Mouse (Mus musculus): ENCODE data around the gene Gm5767.

DNA sequence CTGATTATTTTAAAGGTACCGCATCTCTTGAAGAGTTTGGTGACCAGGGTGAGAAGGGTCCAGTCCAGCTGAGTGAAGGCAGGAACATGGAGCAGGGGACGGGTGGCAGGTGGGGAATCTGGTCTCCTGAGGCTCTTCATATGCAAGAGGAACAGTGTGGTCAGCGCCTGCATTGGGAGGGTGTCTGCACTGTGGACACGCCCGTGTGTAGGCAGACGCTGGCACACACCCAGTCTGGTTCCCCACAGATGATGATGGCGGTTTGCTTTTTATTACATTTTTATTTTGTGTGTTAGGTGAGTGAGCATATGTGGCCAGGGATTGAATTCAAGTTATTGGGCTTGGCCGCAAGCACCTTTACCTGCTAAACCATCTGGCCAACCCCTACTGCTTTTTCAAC lies 5.0 kb upstream of the Gm5767 start:
- TF ChIP-seq POLR2A (IDR thresholded peaks at IDR 0.05; ENCODE audit: insufficient read length, low read depth): no peak
- TF ChIP-seq CEBPB (IDR thresholded peaks at IDR 0.05; ENCODE audit: insufficient read depth, poor library complexity, severe bottlenecking): no peak
- TF ChIP-seq TCF12 (IDR thresholded peaks at IDR 0.05; ENCODE audit: insufficient read depth, poor library complexity, severe bottlenecking): no peak
- no peak for TF ChIP-seq MYOG (IDR thresholded peaks at IDR 0.05; ENCODE audit: control insufficient read depth in 1 of 3, insufficient read depth in 1 of 3, insufficient read length in 2 of 3, low read depth in 2 of 3)
- TF ChIP-seq MYOD1 (IDR thresholded peaks at IDR 0.05; ENCODE audit: control insufficient read depth in 1 of 3, insufficient read length in 2 of 3, low read depth in 2 of 3): no peak
- no peak for TF ChIP-seq POLR2AphosphoS2 (IDR thresholded peaks at IDR 0.05; ENCODE audit: insufficient read length, low read depth)
- TF ChIP-seq E2F4 (IDR thresholded peaks at IDR 0.05; ENCODE audit: insufficient read depth): no peak
